Mouse (Mus musculus): ENCODE results near the gene Cxxc4.
"Not testable (repeated sequence)": the region's sequence is repeated elsewhere in the genome, so short reads cannot be mapped to it uniquely, and the experiment has no call there.

The Cxxc4 gene

DNA sequence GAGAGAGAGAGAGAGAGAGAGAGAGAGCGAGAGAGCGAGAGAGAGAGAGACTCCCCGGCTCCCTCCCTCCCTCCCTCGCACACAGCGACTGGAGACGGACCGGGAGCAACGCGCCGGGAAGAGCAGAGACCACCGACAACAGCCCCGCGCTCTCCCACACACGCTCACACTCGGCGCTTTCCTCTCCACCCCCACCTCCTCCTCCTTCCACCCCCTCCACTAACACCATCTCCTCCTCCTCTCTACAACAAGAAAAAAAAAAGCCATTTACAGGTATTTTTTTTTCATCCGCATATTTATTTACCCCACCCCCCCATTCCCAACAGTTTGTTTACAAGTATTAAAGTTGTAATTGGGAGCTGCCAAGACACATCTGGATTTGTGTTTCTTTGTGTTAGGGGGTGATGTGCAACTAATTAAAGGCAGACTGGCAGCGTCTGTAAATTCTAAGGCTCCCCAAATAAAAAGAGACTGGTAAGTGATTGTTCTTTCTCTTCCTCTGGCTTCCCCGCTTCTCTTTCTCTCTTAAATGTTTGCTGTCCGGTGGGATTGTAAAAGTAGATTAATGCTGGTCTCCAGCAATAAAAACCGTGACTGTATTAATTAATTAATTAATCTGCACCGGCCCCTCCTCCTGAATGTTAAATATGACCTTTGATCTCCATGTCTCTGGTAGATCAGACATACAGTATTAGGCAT, at the start of gene Cxxc4:
Gene Cxxc4 (plus strand): TSS at position 71 of the 699 bp plus-strand sequence.
- no peak for DNase-seq

DNA sequence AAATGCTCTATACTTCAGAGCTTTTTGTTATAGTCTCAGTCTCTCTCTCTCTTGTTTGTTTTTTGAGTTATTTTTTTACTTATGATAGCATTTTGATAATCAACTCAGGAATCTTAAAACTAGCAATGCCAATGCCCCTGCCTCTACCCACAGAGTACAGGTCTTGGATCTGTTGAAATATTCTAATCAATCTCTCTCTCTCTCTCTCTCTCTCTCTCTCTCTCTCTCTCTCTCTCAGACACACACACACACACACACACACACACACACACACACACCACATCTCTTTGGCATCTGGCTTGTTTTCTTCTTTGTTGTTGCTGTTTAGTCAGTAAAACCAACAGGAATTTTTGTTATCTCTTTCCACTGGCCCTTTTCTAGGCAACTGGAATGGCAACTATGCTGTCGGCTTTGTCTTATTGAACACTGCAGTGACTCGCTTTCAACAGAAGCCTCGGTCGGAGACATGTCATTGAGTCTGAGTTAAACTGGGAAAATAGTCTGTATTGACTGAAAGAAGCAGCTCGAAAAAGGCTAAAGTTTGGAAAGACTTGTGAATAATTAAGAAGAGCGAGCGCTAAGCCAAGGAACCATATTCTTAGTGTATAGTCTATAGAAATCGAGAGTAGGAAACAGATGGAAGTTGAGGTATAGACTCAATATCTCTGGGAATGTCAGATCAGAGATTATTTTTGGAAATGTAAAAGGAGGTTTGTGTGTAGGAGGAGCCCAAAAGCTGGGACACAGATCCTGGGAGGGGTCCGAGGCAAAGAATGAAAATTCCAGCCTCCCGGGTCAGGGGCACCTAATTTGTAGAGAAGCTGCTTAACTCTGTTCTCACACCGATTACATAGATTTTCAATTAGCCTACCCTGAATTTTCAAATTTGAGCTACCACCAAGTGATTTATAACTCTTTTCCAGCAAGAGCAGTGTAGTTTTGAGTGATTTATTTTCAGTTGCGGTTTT, 47.0 kb upstream of the Cxxc4 start:
- DNase-seq, result no peak

DNA sequence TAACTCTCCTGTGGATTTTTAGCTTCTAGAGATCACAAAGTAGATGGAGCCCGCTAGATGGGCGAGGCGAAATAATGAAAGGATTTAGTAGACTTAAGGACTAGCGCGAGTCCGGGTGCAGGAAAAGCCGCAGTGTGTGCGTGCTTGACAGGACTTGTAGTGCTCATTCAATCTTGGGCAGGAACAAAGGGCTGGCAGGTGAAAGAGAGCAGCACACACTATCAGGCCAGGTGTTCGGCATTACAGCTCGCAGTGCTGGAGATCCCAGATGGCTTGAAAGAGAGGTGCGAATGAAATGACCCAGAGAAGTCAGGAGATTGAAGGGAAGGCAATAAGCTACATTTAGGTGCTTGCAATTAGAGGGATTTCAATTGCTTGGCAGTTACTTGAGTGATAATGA, 46.2 kb upstream of the Cxxc4 start:
- DNase-seq, result no peak

DNA sequence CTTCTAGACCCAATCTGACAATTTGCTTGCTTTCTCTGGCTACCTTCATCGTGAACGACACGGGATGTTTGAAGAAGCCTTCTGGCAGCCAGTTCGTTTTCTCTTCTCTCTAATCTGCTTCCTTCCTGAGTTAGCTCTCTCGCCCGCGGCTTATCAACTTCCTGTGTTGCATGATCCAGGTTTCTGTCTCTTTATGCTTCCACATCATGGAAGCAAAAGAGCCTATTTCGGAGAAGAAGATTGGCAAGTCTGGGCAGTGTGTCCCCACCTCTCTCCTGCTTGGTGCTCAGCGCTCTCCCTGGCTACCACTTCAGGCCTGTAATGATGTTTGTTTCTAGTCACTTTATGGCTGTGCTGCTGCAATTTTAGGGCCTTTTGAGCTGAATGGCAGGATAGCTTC, 36.4 kb upstream of the Cxxc4 start:
- DNase-seq, result no peak

DNA sequence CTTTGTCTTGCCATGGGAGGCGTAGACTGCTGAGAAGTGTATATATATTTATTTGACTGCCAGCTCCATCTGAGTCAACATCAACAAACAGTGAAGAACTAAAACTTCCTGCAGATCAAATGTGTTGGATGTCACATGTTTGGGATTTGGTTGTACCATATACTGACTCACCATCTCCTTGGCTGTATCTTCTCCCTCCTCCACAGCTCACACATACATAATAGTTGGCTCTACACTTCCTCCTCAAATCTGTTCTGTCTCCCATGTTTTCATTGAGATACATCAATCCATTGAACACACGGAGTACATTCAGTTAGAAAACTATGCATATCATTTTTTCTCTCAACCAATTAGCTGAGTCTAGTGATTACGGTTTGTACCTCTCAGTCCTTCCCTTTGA, 29.7 kb upstream of the Cxxc4 start:
- no peak for DNase-seq

DNA sequence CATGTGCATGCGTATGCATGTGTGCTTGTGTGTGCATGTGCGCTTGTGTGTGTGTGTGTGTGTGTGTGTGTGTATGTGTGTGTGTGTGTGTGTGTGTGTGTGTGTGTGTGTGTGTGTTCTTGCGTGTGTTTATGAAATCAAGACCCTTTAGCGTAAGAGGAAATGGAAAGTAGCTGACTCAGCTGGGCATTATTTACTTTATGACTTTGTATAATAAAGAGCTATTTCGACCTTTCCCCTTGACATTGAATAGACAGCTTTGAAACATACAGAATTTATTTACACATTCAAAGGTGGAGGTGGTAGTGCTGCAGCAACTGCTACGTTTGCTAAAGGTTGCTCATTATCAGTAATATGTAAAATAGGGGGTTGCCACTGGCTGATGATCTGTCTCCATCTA, 25.3 kb upstream of the Cxxc4 start:
- no peak for DNase-seq

DNA sequence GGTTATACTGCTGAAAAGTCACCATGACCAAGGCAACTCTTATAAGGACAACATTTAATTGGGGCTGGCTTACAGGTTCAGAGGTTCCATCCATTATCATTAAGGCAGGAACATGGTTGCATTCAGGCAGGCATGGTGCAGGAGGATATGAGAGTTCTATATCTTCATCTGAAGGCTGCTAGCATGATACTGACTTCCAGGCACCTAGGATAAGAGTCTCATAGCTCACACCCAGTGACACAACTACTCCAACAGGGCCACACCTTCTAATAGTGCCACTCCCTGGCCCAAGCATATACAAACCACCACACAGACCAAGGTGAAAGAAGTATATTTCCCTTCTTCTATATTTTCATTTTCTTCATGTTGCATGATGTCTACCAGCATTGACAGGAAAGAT, 16.4 kb upstream of the Cxxc4 start:
- DNase-seq, result not testable (repeated sequence)

DNA sequence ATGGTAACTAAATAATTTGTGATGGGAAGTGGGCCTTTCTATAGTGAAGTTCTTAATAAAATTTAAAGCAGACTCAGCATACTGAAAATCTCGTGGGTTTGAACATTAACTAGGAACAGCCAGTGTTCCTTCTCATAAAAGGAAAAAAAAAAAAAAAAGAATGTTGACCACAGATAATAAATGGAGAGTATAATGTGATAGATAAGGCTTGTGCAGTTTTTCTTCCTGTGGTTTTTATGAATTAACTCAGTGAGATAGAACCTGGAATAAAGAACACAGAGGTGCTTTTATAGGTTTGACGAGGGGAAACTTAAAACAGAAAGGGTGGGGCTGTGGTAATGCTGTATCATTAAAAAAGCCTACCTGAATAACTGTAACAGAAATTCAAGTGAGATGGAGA, 15.3 kb upstream of the Cxxc4 start:
- no peak for DNase-seq

DNA sequence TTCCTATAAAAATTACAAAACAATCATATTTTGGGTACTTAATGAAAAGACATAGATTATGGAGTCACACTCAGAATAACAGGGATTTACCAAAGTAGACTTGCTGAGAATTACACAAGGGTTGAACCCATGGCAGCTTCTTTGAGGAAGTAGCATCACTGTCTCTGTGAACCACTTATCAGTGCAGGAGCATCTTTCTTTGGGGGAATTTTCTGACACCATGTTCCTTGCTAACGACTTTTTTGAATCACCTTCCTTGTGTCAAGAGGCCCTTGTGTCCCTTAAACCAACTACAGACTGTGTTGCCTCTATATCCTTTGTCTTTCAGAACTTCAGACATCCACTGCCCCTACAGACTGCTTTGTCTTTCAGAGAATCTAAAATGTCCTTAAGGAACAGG, 13.7 kb upstream of the Cxxc4 start:
- DNase-seq, result no peak

DNA sequence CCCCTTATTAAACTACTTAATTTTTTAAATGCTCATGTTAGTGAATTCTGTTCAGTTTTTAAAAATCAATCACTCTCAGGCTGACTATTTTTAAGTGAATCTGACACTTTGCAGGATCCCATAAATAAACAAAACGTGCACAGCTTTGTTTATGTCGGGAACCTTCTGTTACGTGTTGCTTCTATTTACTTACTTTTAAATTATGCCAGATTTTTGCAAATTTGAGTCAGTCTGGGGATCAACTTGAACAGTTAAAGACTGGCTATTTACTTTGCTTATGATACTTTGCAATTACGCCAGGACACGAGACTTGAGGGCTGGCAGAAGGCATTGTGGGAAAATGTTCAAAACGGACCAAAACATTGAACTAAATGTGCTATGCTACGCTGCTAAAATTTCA, 12.3 kb upstream of the Cxxc4 start:
- DNase-seq, result no peak

DNA sequence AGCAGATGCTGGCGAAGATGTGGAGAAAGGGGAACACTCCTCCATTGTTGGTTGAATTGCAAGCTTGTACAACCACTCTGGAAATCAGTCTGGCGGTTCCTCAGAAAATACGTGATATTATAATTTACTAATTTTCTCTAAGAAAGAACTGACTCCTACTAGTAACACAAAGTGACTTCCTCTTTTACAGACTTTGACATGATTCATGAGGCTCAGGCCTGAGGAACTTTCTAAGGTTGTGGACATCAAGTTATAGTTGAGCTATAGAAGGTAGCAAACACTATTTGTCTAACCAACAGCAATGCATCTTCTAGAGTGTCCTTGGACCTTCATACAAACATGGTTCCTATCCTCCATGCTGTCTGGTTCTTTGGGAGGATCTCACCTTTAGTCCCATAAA, 10.4 kb upstream of the Cxxc4 start:
- no peak for DNase-seq

DNA sequence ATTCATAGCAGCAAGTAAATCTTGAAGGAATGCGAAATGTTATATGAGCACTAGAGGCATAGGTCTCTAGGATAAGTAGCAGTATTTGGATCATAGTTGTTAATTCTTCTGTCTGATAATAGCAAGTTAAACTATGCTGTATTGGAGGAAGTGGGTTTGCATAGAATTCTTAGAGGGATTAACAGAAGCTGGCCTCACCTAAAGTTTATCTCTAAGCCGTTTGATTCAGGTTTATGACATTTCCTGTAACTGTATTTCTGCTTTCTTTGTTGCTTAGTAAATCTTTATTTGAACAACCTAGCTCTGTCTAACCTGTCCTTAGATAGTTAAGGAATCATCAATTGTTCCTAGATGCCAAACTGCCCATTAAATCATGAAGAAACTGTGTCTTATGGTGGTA, 3.5 kb upstream of the Cxxc4 start:
- no peak for DNase-seq

DNA sequence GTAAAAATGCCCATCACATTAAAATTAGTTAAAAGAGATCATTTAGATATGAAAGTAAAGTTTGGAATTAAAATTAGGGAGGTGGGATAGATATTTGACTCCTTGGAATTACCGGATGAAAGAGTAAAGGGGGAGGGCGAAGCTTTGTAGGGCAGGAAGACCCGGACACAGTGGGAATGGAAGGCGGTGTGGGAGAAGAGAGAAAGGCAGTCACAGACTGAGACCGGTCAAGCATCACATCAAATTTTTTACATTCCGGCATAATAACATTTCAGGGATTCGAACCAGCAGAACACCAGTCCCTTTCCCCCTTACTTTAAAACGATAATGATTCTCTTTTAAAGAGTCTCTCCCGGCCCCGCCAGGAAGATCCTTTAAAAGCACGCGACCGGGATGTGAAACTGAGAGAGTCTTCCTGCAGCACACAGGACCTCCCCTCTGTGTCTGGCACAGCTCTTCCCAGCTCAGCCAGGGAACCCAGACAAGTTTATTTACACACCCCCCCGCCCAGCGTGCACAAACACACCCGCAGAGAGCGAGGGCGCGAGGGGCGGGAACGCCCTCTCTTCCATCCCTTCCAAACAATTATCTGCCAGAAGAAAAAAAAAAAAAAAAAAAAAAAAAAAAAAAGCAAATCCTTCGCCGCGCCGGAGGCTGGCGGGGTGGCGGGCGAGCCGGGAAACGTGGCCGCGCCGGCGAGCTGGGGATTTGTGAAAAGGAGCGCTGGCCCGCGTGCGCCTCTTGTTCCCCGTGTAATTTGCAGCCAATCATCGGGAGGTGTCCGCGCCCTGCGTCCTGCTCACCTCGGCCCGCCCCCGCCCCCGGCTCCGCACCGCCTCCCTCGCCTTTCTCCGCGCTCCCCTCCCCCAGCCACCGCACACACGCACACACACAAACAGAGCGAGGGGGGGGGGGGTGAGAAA, 532 bp upstream of the Cxxc4 start:
- DNase-seq, result no peak

DNA sequence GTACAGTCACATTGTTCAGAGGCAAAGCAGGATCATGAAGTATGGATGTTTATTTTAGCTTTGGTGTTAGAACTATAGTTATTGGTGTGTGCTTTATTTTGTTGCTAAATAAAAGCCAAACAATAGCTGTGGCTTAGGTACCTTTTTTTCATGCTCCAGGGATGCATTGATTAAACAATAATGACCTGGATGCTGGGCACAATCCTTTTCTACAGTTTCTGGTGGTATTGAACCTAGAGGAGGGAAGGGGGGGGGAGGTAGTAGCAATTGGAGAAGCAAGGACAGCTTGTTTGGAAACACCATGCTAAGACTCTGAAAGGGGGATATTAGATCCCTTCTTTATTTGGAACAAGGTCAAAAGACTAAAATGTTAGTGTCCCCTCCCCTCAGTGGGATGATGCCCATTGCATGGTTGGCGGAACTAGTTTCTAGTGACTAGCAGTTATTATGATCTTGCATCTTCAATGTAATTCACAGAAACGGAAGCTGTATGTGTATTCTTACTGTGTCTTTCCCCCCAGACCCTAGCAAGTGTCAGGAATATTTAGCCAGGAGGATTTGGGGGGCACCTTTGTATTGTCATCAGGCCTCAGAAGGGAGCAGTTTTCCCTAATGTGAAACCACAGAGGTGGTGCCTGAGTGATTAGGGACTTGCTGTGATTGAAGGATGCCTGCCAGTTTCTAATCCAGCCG, 975 bp downstream of the Cxxc4 start:
- DNase-seq, result no peak

DNA sequence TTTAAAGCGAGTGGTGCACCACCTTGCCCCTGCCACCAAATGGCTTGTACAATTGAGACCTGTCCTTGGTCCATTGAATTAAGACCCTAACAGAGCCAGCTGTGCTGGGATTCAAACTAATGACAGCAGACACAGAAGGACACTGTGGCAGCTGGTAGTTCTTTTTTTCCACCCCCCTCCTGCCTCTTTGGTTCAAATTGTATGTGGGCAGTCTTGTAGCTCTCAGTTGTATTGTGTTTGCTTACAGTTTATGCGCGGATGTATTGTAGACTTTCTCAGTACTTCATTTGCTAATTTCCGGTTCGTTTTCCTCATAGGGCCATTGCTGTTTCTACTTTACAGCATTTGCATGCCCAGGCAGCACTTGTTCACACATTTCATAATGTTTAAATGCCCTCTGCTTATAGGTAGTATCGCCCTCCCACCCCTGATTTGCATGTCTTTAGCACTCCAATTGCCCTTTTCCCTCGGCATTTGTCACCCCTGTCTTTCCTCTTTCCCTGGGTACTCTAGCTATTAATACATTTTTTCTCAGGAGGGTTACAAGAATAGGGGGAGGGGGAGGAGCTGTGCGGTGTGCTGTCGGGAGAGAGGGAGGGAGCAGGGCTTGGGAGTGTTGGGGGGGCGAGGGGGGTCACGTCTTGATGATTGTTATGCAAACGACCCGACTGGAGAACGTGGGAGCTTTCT, 2.5 kb downstream of the Cxxc4 start:
- DNase-seq, result no peak

DNA sequence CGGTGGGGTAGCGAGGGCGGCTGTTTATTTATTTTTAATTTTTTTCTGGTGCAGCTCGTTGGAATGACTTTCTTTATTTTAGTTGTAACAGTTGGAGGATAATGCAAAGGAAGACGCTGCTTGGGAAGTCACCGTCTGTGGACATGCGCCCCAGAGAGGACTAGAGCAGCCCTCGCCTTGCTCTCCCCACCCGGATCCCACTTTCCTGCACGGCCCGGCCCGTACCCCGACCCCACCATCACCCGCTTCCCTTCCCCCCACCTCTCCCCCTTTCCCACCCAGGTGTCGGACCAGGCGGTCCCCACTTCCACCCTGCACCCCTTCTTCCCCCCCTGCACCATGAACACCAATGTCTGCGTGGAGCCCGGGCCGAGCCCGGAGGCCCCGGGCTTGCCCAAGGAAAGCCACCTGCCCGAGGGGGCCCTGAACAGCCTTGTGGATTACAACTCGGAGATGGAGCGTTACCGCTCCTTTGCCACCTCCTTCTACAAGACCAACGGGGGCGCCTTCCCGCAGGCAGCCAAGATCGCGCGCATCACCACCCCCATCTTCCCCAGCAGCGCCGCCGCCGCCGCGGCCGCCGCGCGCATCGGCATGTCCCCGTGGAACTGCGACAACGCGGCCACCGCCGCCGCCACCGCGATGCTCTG, 3.2 kb downstream of the Cxxc4 start:
- peak; percentile 4 for DNase-seq

DNA sequence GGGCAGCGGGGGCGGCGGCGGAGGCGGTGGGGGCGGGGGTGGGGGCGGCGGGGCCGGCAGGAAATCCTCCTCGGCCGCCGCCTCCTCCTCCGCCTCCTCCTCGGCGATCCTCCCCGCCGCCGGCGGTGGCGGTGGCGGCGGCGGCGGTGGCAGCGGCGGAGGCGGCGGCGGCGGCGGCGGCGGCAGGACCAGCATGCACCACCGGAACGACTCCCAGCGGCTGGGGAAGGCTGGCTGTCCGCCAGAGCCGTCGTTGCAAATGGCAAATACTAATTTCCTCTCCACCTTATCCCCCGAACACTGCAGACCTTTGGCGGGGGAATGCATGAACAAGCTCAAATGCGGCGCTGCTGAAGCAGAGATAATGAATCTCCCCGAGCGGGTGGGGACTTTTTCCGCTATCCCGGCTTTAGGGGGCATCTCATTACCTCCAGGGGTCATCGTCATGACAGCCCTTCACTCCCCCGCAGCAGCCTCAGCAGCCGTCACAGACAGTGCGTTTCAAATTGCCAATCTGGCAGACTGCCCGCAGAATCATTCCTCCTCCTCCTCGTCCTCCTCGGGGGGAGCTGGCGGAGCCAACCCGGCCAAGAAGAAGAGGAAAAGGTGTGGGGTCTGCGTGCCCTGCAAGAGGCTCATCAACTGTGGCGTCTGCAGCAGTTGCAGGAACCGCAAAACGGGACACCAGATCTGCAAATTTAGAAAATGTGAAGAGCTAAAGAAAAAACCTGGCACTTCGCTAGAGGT, 3.9 kb downstream of the Cxxc4 start:
- peak; percentile 7 for DNase-seq

DNA sequence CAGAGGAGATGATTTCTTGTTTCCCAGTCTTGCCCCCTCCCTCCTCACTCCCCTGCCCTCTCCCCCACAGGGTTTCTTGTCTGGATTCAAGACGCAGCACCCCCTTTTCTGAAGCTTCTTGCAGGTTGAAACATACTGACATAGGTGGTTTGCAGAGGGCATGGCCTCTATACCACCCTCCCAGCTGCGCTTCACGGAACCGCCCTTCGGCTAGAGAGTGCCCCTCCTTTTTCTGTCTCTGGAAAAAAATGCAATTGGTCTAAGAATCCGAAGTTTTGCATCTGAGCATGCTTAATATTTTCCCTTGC, 4.4 kb downstream of the Cxxc4 start:
- DNase-seq, result no peak

DNA sequence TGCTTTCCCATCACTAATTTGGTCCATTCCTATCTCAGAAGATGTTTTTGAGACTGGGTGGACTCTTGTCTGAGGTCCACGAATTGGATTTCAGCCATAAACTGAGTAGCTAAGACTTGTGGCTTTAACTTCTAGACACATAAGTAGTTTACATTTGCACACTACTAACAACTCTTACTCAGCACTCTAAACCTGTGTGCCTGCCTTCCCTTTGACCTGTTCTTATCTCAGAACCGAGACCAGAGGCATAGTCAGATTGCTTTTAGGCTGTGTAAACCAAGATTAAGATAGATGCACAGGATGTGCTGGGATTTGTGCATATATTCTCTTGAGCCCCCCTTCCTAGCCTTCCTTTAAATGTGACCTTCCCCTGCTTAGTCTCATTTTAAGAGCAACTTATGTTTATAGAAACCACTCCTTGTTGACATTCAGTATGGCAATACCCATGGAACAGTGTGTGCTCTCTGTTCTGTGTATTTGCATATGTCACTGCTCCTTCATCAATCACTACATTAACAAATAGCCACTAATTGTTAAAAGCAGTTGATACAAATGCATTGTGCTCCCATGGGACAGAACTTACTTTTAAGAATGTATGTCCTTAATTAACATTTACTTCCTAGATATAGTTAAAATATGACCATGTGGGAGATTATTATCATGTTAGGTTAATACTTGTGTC, 7.0 kb downstream of the Cxxc4 start:
- no peak for DNase-seq

DNA sequence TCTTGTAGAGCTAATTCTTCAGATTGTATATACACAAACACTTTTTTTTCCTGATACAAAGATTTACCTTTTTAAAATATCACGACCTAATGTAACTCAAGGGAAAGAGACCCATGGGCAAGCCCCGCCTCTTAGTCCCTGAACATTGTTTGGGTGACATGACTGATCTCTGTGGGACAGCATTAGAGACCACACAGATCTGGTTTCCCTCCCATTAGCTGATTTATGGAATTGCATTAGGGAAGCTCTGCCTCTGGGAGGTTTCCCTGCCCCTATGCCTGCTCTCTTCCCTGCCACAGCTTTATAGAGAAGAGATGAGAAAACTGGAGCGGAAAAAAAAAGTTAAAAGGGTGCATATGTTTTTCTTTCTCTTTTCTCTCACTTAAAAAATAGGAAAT, 7.6 kb downstream of the Cxxc4 start:
- DNase-seq, result no peak

Measured in thymus, postnatal 25 days (tissue).